Mouse (Mus musculus): Measurements from ENCODE around the gene Bax.

- TF ChIP-seq ZMIZ1 (IDR thresholded peaks at IDR 0.05; ENCODE audit: low read depth, low read length), result no peak
- no peak for TF ChIP-seq UBTF (IDR thresholded peaks at IDR 0.05; ENCODE audit: low read depth, low read length)
Measured at GRCm38 (mm10) chr7:45412421-45412820, 54.3 kb downstream of the Bax start.
